Mouse (Mus musculus) induced T-regulatory cell, adult 2 months (primary cell): ENCODE data around the gene Gcnt1.

Source experiments
- DNase-seq: peaks from one replicate; pipeline ENCODE4 v3.0.0-alpha.2; 2012; ENCODE audit warnings: low read depth

Gene Gcnt1

GRCm38 (mm10) chr19:17372701-17373100 is at the start of gene Gcnt1:
Gene Gcnt1 (minus strand): TSS chr19:17372844.
- no peak for DNase-seq

- no peak for DNase-seq
Observed at GRCm38 (mm10) chr19:17417855-17418254, 45.2 kb upstream of the Gcnt1 start.

GRCm38 (mm10) chr19:17412915-17413459 is 40.3 kb upstream of the Gcnt1 start:
- no peak for DNase-seq

GRCm38 (mm10) chr19:17410465-17411065 is 37.9 kb upstream of the Gcnt1 start:
- DNase-seq: no peak

- DNase-seq: no peak
Observed at GRCm38 (mm10) chr19:17409351-17409750, 36.7 kb upstream of the Gcnt1 start.

GRCm38 (mm10) chr19:17408591-17408990 is 35.9 kb upstream of the Gcnt1 start:
- DNase-seq: no peak

GRCm38 (mm10) chr19:17406823-17407222 is 34.2 kb upstream of the Gcnt1 start:
- no peak for DNase-seq

GRCm38 (mm10) chr19:17403175-17403574 is 30.5 kb upstream of the Gcnt1 start:
- no peak for DNase-seq

GRCm38 (mm10) chr19:17400571-17400970 is 27.9 kb upstream of the Gcnt1 start:
- no peak for DNase-seq

GRCm38 (mm10) chr19:17399965-17400364 is 27.3 kb upstream of the Gcnt1 start:
- no peak for DNase-seq

GRCm38 (mm10) chr19:17397922-17398321 is 25.3 kb upstream of the Gcnt1 start:
- no peak for DNase-seq

- no peak for DNase-seq
Observed at GRCm38 (mm10) chr19:17396802-17397201, 24.2 kb upstream of the Gcnt1 start.

GRCm38 (mm10) chr19:17393841-17394591 is 21.4 kb upstream of the Gcnt1 start, which contains the start of gene Rfk:
Gene Rfk (plus strand): TSS chr19:17394043.
- DNase-seq: peak; percentile 94

GRCm38 (mm10) chr19:17392866-17393265 is 20.2 kb upstream of the Gcnt1 start:
- peak; percentile 18 for DNase-seq

- peak; percentile 64 for DNase-seq
Observed at GRCm38 (mm10) chr19:17388404-17388803, 15.8 kb upstream of the Gcnt1 start.

- no peak for DNase-seq
Observed at GRCm38 (mm10) chr19:17386424-17386823, 13.8 kb upstream of the Gcnt1 start.

GRCm38 (mm10) chr19:17385426-17385825 is 12.8 kb upstream of the Gcnt1 start:
- DNase-seq: peak; percentile 41

GRCm38 (mm10) chr19:17385022-17385421 is 12.4 kb upstream of the Gcnt1 start:
- peak; percentile 37 for DNase-seq

- DNase-seq: peak; percentile 34
Observed at GRCm38 (mm10) chr19:17382807-17383397, 10.3 kb upstream of the Gcnt1 start.

GRCm38 (mm10) chr19:17380549-17380948 is 7.9 kb upstream of the Gcnt1 start:
- peak; percentile 76 for DNase-seq

GRCm38 (mm10) chr19:17378845-17379244 is 6.2 kb upstream of the Gcnt1 start:
- DNase-seq: no peak

- DNase-seq: no peak
Observed at GRCm38 (mm10) chr19:17369581-17369980, 3.1 kb downstream of the Gcnt1 start.

GRCm38 (mm10) chr19:17368557-17368956 is 4.1 kb downstream of the Gcnt1 start:
- DNase-seq: no peak
